Mouse (Mus musculus) gastrocnemius, adult 2 months (tissue): Measurements from ENCODE around the gene Caskin1. TPM values are rescaled to one million over a fixed set of nuclear protein-coding genes. Genes with fewer than 3 reads are reported as not detected.
A peak's percentile ranks its signal among the peaks of the same experiment; 100 is the strongest.

Source experiments
- DNase-seq: peaks from one replicate; pipeline ENCODE4 v3.0.0; 2022
- H3K27ac ChIP-seq: fragments of 200-600 bp; 2 replicates; pipeline ENCODE4 v1.8.1; 2022; ENCODE audit warnings: mild to moderate bottlenecking
- H3K4me3 ChIP-seq: fragments of 200-600 bp; 2 replicates; pipeline ENCODE4 v1.8.1; 2022; ENCODE audit warnings: mild to moderate bottlenecking, moderate library complexity
- CTCF ChIP-seq: fragments of 200-600 bp; IDR thresholded peaks from 2 replicates; pipeline ENCODE4 v1.8.1; 2022; ENCODE audit warnings: antibody characterized with exemption, mild to moderate bottlenecking, moderate library complexity
- intact Hi-C: fragments of 180-260 bp; cut with DNase I; formaldehyde crosslinking; loops from one replicate; pipeline ENCODE4 v1.15.1; 2025
- total RNA-seq, 2 experiments: library from RNA; stranded (reverse); gene quantifications; 2 replicates each; pipeline ENCODE4 v1.2.3; 2021

The Caskin1 gene
- total RNA-seq, 2 experiments from 2014 or later: 0.08 TPM; not detected in 1

GRCm38 (mm10) chr17:24532045-24532444, 43.6 kb downstream of the Caskin1 start:
- no peak overlapping the region for H3K4me3 ChIP-seq

DNA sequence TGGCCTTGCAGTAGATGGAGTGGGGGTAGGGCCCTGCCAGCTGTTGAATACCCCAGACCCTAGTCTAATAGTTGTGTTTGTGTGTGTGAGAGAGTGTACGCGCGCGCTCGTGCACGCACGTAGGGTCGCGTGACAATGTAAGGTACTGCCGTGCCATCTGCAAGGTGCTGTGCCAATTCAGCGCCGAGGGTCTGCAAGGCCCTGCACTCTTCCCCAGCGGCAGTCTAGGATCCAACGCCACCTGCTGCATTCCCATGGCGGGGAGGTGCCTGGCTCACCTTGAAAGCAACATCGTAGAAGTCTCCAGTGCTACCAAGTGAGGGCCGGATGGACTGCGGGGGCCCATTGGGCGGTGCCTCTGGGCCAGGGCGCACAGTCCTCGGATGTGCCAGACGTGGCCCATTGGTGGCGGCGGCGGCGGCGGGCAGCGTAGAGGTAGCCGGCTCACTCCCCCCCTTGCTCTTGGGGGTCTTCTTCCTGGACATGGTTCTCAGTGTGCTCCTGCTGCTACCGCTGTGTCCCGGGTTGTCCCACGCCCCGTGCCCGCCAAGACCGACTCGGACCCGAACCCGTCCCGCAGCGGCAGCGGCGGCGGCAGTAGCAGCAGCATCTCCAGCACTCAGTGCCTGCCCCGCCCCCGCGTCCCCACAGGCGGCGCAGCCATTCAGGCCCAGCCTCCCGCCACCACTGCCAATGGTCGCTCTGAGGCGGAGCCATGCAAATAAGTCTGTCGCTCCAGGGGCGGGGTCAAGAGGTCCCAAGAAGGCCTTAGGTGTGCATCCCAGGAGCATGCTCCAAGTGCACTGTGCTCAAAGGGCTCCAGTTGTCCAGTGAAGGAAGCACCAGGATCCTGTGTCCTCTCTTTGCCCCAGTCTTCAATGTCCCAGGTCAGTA, 44.9 kb downstream of the Caskin1 start:
- TF ChIP-seq CTCF: peak; percentile 22; the same call in 1 of the 2 replicates
- intact Hi-C loops: no loop called here
- peak; percentile 92 for DNase-seq

More at GRCm38 (mm10) chr17:24532045-24532444, 43.6 kb downstream of the Caskin1 start:
- no peak for TF ChIP-seq CTCF
- no peak overlapping the region for H3K27ac ChIP-seq
- no peak for DNase-seq
- intact Hi-C loops: no loop called here

GRCm38 (mm10) chr17:24534160-24534718, 45.8 kb downstream of the Caskin1 start, which contains the start of gene Rab26:
Gene Rab26, minus strand, starts transcription at chr17:24534210.
- no peak for TF ChIP-seq CTCF
- intact Hi-C loops: loop anchor here (2.0 kb wide), 1 partner anchor 39 kb away; no protein-coding TSS in a partner anchor
- H3K4me3 ChIP-seq: peak within 1 kb of the TSS; percentile 71
- peak within 1 kb of the TSS; percentile 40 for H3K27ac ChIP-seq
- DNase-seq: no peak

More for the DNA sequence above, 44.9 kb downstream of the Caskin1 start:
- peak overlapping the region; percentile 40 for H3K27ac ChIP-seq
- peak overlapping the region; percentile 71 for H3K4me3 ChIP-seq

DNA sequence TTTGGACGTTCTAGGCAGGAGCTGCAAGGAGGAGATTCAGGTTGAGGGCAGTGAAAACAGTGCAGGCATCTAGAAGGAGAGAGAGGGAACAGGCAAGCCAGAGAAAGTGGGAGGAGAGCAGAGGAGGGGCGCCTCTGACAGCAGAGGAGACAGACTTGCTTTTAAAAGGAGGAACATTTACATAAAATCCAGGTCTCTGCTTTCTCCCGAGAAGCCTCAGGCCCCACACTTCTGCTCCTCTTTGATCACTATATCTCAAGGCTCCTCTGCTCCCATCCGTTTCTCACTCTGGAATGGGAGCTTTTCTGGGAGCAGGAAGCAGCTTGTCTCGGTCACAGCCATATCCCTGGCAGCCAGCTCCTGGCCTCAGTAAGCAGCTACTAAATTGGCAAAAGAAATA, 46.9 kb downstream of the Caskin1 start:
- Histone ChIP-seq H3K4me3 (no peak overlapping the region), H3K27ac (no peak overlapping the region)
- DNase-seq: no peak
- intact Hi-C loops: loop anchor here (2.0 kb wide), 1 partner anchor 40 kb away; no protein-coding TSS in a partner anchor
- no peak for TF ChIP-seq CTCF

- H3K27ac ChIP-seq: no peak overlapping the region
- no peak overlapping the region for H3K4me3 ChIP-seq
- intact Hi-C loops: no loop called here
- no peak for DNase-seq
- no peak for TF ChIP-seq CTCF
Observed at GRCm38 (mm10) chr17:24537536-24537935, 49.1 kb downstream of the Caskin1 start.

DNA sequence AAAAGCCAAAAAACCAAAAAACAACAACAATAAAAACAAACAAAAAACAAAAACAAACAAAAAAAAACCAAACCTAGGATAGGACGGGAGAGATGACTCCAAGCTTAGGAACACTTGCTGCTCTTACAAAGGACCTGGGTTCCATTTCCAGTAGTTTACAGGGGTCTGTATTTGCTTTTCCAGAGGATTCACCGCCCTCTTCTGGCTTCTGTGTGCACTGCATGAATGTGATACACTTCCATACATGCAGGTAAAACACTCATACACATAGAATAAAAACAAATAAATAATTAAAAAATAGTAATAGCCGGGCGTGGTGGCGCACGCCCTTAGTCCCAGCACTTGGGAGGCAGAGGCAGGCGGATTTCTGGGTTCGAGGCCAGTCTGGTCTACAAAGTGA, 50.5 kb downstream of the Caskin1 start:
- Histone ChIP-seq H3K27ac (no peak overlapping the region), H3K4me3 (no peak overlapping the region)
- intact Hi-C loops: no loop called here
- TF ChIP-seq CTCF: peak; percentile 80
- peak; percentile 46 for DNase-seq

- TF ChIP-seq CTCF: peak; percentile 92
- H3K4me3 ChIP-seq: no peak overlapping the region
- intact Hi-C loops: loop anchor here (1.0 to 5.0 kb wide), 3 partner anchors 86 to 127 kb away; partner anchors contain the start of gene Zfp598
- no peak for DNase-seq
- no peak overlapping the region for H3K27ac ChIP-seq
Observed at GRCm38 (mm10) chr17:24540375-24540774, 52.0 kb downstream of the Caskin1 start.

DNA sequence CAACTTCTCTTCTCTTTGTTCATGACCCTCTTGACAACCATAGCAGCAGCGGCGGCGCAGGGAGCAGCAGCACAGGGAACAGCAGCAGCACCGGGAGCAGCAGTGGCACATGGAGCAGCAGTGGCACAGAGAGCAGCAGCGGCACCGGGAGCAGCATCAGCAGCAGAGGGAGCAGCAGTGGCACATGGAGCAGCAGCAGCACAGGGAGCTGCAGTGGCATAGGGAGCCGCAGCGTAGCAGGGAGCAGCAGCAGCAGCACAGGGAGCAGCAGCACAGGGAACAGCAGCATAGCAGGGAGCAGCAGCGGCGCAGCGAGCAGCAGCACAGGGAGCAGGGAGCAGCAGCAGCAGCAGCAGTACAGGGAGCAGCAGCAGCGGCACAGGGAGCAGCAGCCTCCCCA, 56.2 kb downstream of the Caskin1 start:
- Histone ChIP-seq H3K27ac (no peak overlapping the region), H3K4me3 (no peak overlapping the region)
- no peak for TF ChIP-seq CTCF
- intact Hi-C loops: loop anchor here (5.0 kb wide), 1 partner anchor 123 kb away; the partner anchor contains the start of gene Zfp598
- DNase-seq: no peak

GRCm38 (mm10) chr17:24545247-24545646, 56.8 kb downstream of the Caskin1 start:
- DNase-seq: no peak
- Histone ChIP-seq H3K4me3 (no peak overlapping the region), H3K27ac (no peak overlapping the region)
- intact Hi-C loops: no loop called here
- TF ChIP-seq CTCF: peak; percentile 6; the same call in 1 of the 2 replicates

GRCm38 (mm10) chr17:24546234-24546633, 57.8 kb downstream of the Caskin1 start:
- Histone ChIP-seq H3K27ac (no peak overlapping the region), H3K4me3 (no peak overlapping the region)
- no peak for TF ChIP-seq CTCF
- intact Hi-C loops: no loop called here
- no peak for DNase-seq

GRCm38 (mm10) chr17:24548435-24548834, 60.0 kb downstream of the Caskin1 start:
- DNase-seq: no peak
- Histone ChIP-seq H3K4me3 (peak overlapping the region; percentile 78), H3K27ac (peak overlapping the region; percentile 94)
- intact Hi-C loops: no loop called here
- no peak for TF ChIP-seq CTCF

DNA sequence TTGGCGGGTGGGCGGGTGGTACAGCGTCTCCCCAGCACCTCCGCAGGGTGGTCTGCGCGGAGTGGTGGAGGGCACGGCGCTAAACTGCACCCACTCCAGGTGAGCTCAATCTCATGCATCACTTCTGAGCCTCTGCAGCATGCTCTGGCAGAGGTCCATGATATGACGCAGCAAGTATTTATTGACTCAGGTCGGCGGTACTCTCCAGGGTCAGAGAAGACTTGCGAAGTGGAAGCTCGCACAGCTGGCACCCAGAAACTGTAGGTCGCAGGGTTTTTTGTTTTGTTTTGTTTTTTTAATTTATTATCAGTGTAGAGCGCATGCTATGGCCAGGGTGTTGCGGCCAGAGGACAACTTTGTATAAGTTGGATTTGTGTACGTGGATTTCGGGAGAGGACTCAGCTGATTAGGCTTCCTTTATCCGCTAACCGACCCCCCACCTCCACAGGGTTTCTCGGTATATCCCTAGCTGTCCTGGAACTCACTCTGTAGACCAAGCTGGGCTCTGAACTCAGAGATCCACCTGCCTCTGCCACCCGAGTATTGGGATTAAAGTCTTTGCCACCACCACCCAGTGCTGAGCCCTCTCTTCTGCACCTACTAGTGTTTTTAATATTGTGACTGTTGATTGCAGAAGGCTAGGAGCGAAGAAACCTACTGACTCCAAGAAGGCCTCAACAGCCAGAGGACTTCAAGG, 60.7 kb downstream of the Caskin1 start:
- Histone ChIP-seq H3K4me3 (peak overlapping the region; percentile 78), H3K27ac (peak overlapping the region; percentile 94)
- intact Hi-C loops: no loop called here
- TF ChIP-seq CTCF: no peak
- DNase-seq: peak; percentile 66
